Mouse (Mus musculus) kidney, embryonic 15.5 days (tissue): ENCODE results near the gene Ddx39. TPM values are rescaled to one million over a fixed set of nuclear protein-coding genes. Genes with fewer than 3 reads are reported as not detected.

ENCODE experiments used
- microRNA-seq: library from miRNA; unstranded; fragments of <30 nt; microRNA quantifications from one replicate; pipeline ENCODE4, GENCODE M21; 2016
- polyA plus RNA-seq: library from polyadenylated mRNA; unstranded; fragments of >200 nt; fragmentation: Nextera tagmentation; extraction: Ambion mirVana; gene quantifications from 2 replicates; pipeline ENCODE4 v1.2.1, GENCODE M21; 2015

Gene Ddx39
- polyA plus RNA-seq, 1 experiment from 2014 or later, result 189 TPM

Small RNA genes within 50 kb of the gene (microRNA-seq; reads per million reads assigned to microRNA genes)
- not detected for gene Mir1668

Other genes with a start within 250 kb of the Ddx39 start
- not detected in 2 replicates for gene Olfr370, start 179.4 kb upstream of the Ddx39 start, polyA plus RNA-seq
- 344 and 353 TPM in 2 replicates for gene Ndufb7, start 148.5 kb upstream of the Ddx39 start, polyA plus RNA-seq
- gene Tecr, start 107.2 kb upstream of the Ddx39 start, polyA plus RNA-seq, result 577 and 605 TPM in 2 replicates
- 59.1 and 60.4 TPM in 2 replicates for gene Dnajb1, start 107.0 kb upstream of the Ddx39 start, polyA plus RNA-seq
- 220 and 221 TPM in 2 replicates for gene Gipc1, start 62.5 kb upstream of the Ddx39 start, polyA plus RNA-seq
- gene Ptger1, start 48.5 kb upstream of the Ddx39 start, polyA plus RNA-seq, result 2.4 and 2.9 TPM in 2 replicates
- gene Pkn1, start 16.0 kb upstream of the Ddx39 start, polyA plus RNA-seq, result 29.3 and 34.6 TPM in 2 replicates
- gene Adgre5, start 26.1 kb downstream of the Ddx39 start, polyA plus RNA-seq, result 31.9 and 35.4 TPM in 2 replicates
- gene Adgrl1, start 184.9 kb downstream of the Ddx39 start, polyA plus RNA-seq, result 17.8 and 18.8 TPM in 2 replicates
- gene Gm10644, start 240.0 kb downstream of the Ddx39 start, polyA plus RNA-seq, result 0.69 and 0.71 TPM in 2 replicates
- gene Asf1b, start 240.3 kb downstream of the Ddx39 start, polyA plus RNA-seq, result 60.7 and 62.2 TPM in 2 replicates